Mouse (Mus musculus) urinary bladder, postnatal 25 days (tissue): ENCODE data around the gene Wdr45b.
"Not testable (repeated sequence)": the region's sequence is repeated elsewhere in the genome, so short reads cannot be mapped to it uniquely, and the experiment has no call there.

Source experiments
- DNase-seq: peaks from one replicate; pipeline ENCODE4 v3.0.0; 2022; ENCODE audit warnings: low spot score

Gene Wdr45b

DNA sequence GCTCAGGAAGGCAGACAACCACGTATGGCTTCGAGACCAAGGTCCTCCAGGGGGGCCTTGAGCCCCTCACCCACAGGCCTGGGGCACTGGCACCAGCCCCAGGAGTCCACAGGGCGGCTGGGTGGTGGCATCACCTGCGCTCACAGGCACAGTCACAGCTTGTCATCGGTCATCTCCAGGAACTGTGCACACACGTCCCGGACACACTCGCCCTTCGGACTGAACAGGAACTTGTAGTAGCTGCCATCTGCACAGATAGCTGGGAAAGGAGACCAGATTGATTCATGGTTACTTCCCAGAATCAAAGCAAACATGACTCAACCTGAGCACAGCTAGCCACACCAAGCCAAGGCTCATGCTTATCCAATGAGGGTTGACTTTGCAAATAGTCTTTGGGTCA, 26.0 kb downstream of the Wdr45b start:
- no peak for DNase-seq

- no peak for DNase-seq
Measured at GRCm38 (mm10) chr11:121326681-121327080, 27.6 kb downstream of the Wdr45b start.

GRCm38 (mm10) chr11:121326034-121326433, 28.2 kb downstream of the Wdr45b start:
- no peak for DNase-seq

DNA sequence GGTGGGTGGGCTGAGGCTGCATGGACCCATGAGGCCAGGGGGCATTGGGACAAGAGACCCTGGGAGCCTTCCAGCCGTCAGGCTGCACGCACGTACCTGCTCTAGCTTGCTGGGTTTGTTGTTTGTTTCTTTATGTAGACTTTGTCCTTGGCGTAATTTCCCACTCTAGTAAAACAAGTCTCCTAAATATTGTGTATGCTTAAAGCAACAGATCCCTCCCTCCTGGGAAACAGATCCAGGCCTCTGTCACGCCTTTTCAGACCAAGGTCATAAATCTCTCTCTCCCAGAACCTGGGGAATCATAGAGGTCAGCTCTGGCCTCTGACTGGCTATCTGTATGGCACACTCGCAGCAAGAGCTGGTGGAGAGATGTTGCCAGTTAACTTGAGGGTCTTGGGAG, 46.5 kb downstream of the Wdr45b start:
- DNase-seq, result not testable (repeated sequence)

- no peak for DNase-seq
Measured at GRCm38 (mm10) chr11:121306608-121307007, 47.6 kb downstream of the Wdr45b start.

DNA sequence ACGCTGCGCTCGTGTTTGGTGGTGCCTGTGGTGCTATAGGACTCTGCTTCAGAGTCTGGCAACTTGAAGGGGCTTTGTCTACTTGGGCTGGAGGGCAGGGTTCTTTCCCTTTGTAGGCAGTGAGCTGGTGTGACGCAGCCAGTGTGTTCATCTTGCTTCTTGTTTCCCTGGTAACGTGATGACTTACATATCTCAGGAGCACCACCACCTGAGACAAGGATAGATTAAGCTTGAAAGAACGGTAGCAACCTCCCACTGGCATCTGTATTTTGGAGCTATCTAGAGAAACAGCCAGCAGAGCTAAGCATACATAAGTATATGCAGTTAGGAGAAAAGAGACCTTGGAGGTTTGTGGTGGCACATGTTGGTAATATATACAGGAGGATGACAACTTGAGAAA, 48.9 kb downstream of the Wdr45b start:
- DNase-seq, result no peak

DNA sequence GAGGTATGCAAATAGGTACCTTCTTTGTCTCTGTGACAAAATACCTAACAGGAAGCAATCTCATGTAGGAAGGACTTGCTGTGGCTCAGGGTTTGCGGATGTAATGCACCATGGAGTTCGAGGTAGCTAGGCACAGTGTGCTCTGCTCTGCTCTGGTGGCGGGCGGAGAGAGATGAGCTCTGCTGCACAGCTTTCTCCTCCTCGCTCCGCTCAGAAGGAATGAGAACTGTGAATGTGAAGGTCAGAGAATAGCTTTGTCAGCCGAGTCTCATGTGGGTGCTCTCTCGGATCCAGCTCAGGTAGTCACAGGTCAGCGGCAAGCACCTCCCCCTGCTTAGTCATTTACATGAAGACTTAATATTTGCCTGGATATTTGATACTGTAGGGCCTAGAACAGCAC, 54.0 kb downstream of the Wdr45b start:
- no peak for DNase-seq

GRCm38 (mm10) chr11:121298493-121298892, 55.8 kb downstream of the Wdr45b start:
- no peak for DNase-seq

GRCm38 (mm10) chr11:121294771-121295170, 59.5 kb downstream of the Wdr45b start:
- no peak for DNase-seq

DNA sequence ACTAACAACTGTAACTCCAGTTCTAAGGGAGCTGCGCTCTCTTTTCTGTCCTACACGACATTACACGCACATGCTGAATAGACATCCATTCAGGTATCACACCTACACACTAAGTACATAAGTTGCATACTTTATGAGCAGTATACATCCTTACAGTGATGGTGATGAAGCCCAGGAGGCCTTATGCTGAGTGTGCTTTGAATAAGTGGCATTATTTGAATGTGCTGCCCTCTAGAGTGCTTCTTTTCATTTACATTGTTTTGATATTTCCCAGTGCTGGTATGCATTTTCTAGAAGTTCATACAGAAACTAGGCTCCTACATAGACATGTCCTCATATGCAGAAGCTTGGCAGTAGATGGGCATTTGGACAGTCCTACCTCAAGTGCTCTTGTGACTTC, 64.4 kb downstream of the Wdr45b start:
- no peak for DNase-seq

GRCm38 (mm10) chr11:121282911-121283310, 71.3 kb downstream of the Wdr45b start:
- no peak for DNase-seq

GRCm38 (mm10) chr11:121278011-121278410, 76.2 kb downstream of the Wdr45b start:
- no peak for DNase-seq

DNA sequence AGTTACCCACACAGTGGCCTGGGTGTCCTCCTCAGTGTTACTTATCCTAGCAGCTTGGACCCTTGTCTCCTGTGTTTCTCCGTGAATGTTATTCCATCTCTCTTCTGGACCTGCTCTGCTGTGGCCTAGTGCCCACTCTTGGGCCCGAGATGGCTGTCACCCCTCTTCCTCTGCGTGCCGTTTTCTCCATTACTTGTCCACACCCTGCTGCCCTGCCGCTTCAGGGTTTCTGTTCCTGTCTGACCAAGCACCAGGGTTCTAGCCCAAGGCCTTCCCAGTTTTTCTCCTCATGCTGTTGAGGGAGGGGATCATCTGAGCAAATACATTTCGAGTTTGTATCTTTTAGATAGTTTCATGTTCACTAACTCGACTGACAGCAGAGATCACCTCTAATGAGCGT, 76.7 kb downstream of the Wdr45b start:
- no peak for DNase-seq
